In the genomic region with DNA sequence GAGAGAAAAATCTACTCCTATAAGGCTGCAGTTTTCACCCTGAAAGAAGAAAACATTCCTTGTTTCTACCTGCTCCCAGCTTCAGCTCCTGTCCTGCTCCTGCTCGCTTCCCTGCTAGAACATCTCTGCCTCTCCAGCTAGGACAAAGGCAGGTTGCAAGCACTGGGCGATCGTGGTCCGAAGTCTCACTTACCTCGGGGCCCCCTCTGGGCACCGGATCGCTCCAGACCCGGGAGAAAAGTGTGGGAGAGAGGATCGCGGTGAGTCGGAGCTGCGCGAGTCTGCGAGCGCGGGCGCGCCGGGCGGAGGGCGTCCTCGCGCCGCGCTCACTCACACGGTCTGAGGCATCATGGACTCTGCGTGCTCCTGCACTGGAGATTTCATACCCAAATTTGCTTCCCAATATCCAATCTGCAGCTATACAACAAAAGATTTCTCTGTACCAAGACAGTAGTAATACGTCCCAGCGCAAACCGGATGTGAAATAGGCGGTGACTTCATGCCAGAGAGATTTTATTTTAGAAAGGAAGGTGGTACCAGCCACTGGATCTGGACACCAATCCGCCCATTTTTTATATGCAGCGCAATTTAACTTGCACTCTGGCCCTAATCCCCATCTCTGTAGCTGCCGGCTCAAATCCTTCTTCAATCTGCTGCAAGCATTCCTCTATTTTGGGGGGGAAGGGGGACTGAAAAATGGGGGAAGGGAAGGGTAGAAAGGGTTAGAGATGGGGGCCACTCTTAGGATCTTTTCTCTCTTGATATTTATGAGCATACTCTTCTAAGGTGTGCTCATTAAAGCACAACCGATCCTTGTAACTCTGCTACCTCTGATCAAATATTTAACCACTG, we compare ENCODE assay signal across 9 mouse cellular contexts. TPM values are rescaled to one million over a fixed set of nuclear protein-coding genes. Genes with fewer than 3 reads are reported as not detected.
DNase-seq lines count a peak whose midpoint lies in the region; ATAC-seq and TF ChIP-seq lines count a peak whose summit lies in the region.
"Had no signal": no experiment of that assay in that cellular context is flagged by ENCODE, and none has a peak within 500 bp of the region (broad histone marks: within the 10 kb centered on the region; RNA-seq: fewer than 3 reads in every experiment).

No protein-coding gene starts in this region.

- under 1% methylated on average over 35 of the region's 35 CpGs for WGBS in forebrain, embryonic 16.5 days
- WGBS in liver, embryonic 14.5 days (ENCODE audit: insufficient replicate concordance), result 1% methylated on average over 35 of the region's 35 CpGs

- ATAC-seq in forebrain, embryonic 16.5 days, result peak; percentile 92
- ATAC-seq in liver, embryonic 14.5 days (ENCODE audit: insufficient read depth), result no peak

- TF ChIP-seq EP300 in liver, embryonic 14.5 days (IDR thresholded peaks at IDR 0.05; ENCODE audit: low read depth), result no peak

- H3K4me1 ChIP-seq in forebrain, embryonic 16.5 days (replicated peaks; ENCODE audit: control insufficient read depth, insufficient read depth, low read length), result peaks cover 5% of the 10 kb centered on the region; the same call in 1 of the 2 replicates
- H3K4me1 ChIP-seq in liver, embryonic 14.5 days (replicated peaks; ENCODE audit: control insufficient read depth in 2 of 2, insufficient read depth in 2 of 2, low read length in 1 of 2), result no peaks in the 10 kb centered on the region

- H3K9ac ChIP-seq in forebrain, embryonic 16.5 days (replicated peaks; ENCODE audit: low read depth, low read length), result peak overlapping the region; percentile 86
- no peak overlapping the region for H3K9ac ChIP-seq in liver, embryonic 14.5 days (replicated peaks)

- H3K27me3 ChIP-seq in forebrain, embryonic 16.5 days (replicated peaks; ENCODE audit: control insufficient read depth, insufficient read depth, low read length), result peaks cover 7% of the 10 kb centered on the region; the same call in 1 of the 2 replicates
- peaks cover 12% of the 10 kb centered on the region for H3K27me3 ChIP-seq in liver, embryonic 14.5 days (ENCODE audit: control insufficient read depth, insufficient read depth, low read length)

- no peaks in the 10 kb centered on the region for H3K9me3 ChIP-seq in forebrain, embryonic 16.5 days (ENCODE audit: control insufficient read depth, low read length)
- no peaks in the 10 kb centered on the region for H3K9me3 ChIP-seq in liver, embryonic 14.5 days (ENCODE audit: control insufficient read depth, low read length)

- H3K4me3 ChIP-seq in gastrocnemius, adult 2 months, result peak overlapping the region; percentile 62
- peak overlapping the region; percentile 74 for H3K4me3 ChIP-seq in forebrain, embryonic 16.5 days (replicated peaks; ENCODE audit: low read length)
- H3K4me3 ChIP-seq in liver, embryonic 14.5 days (ENCODE audit: insufficient read depth in 1 of 2, low read depth in 2 of 2, low read length in 2 of 2), result peak overlapping the region; percentile 28; a peak in 3 of 4 replicates

- no peaks in the 10 kb centered on the region for H3K36me3 ChIP-seq in forebrain, embryonic 16.5 days (ENCODE audit: control insufficient read depth, insufficient read depth)
- H3K36me3 ChIP-seq in liver, embryonic 14.5 days (replicated peaks; ENCODE audit: control insufficient read depth, insufficient read depth, low read depth), result no peaks in the 10 kb centered on the region

- DNase-seq in gastrocnemius, adult 2 months, result no peak
- DNase-seq in gastrocnemius, postnatal 25 days, result no peak
- DNase-seq in cerebellum, adult 11 months, result peak; percentile 64
- DNase-seq in kidney, postnatal 4 days, result peak; percentile 27 to 47
- no peak for DNase-seq in liver, embryonic 14.5 days (ENCODE audit: low read depth in 3 of 3, low spot score in 3 of 3)
- DNase-seq in right cerebral cortex, postnatal 36 days (ENCODE audit: low spot score in 2 of 2), result peak; percentile 47 to 54
- no peak for DNase-seq in testis, postnatal 14 days (ENCODE audit: low spot score)

- no peak for TF ChIP-seq CTCF in gastrocnemius, adult 2 months (IDR thresholded peaks at IDR 0.05)
- TF ChIP-seq CTCF in liver, embryonic 14.5 days (IDR thresholded peaks at IDR 0.05; ENCODE audit: low read depth), result no peak

- intact Hi-C loops in gastrocnemius, adult 2 months (cut with DNase I), result no loop called here

- H3K27ac ChIP-seq in gastrocnemius, adult 2 months, result no peak overlapping the region
- H3K27ac ChIP-seq in forebrain, embryonic 16.5 days (ENCODE audit: low read length), result peak overlapping the region; percentile 72
- no peak overlapping the region for H3K27ac ChIP-seq in liver, embryonic 14.5 days

- peak overlapping the region; percentile 84 for H3K4me2 ChIP-seq in forebrain, embryonic 16.5 days (ENCODE audit: low read length)
- H3K4me2 ChIP-seq in liver, embryonic 14.5 days (ENCODE audit: low read depth), result peak overlapping the region; percentile 48

RNA-seq across cellular contexts. Expression of a gene that starts 0.5 kb away (rescaled TPM):
- total RNA-seq in gastrocnemius, adult 2 months (2021), result 1 to 10 TPM in 1 of 2 experiments, under 1 TPM in 1; 0.31 to 1.6 TPM
- 1 to 10 TPM in 1 of 2 experiments, under 1 TPM in 1; 0.75 to 1.8 TPM for total RNA-seq in gastrocnemius, postnatal 25 days (2021)
- 14.1 and 18.0 TPM in 2 replicates for polyA plus RNA-seq in forebrain, embryonic 16.5 days (2015; fragmentation: Nextera tagmentation; extraction: Ambion mirVana)
- 0.02 and 0.06 TPM in 2 replicates for polyA plus RNA-seq in liver, embryonic 14.5 days (2012; rRNA removed)
- polyA plus RNA-seq in liver, embryonic 14.5 days (2014; fragmentation: Nextera tagmentation; extraction: Ambion mirVana), result 0.05 and 0.14 TPM in 2 replicates
- total RNA-seq: hematopoietic stem cell, adult 5-6 weeks had no signal

Comparison
In these comparisons a context has a peak if more than half of its experiments do, and no peak if none do; other contexts are left out.
1. DNase-seq: peak in cerebellum, adult 11 months (single experiment), kidney, postnatal 4 days (2 of 2) and right cerebral cortex, postnatal 36 days (2 of 2); none in gastrocnemius, adult 2 months (single experiment), gastrocnemius, postnatal 25 days (single experiment), liver, embryonic 14.5 days (0 of 3) and testis, postnatal 14 days (single experiment).
2. Peak in every context shown above with its lines, with median percentiles within 50 percentile points of each other: H3K4me3 ChIP-seq.